Mouse (Mus musculus) kidney, embryonic 15.5 days (tissue): ENCODE measurements around the gene Lrrc8c. TPM values are rescaled to one million over a fixed set of nuclear protein-coding genes. Genes with fewer than 3 reads are reported as not detected.

Experiments
- ATAC-seq: fragments of 200-750 bp; cut with Nextera tagmentation; replicated peaks from 2 replicates; pipeline ENCODE4 v1.8.0; 2017; ENCODE audit warnings: moderate TSS enrichment; ENCODE audit not compliant: low FRiP score
- H3K27ac ChIP-seq: fragments of 300-500 bp; sonication (generic); 2 replicates; pipeline ENCODE4 v1.5.1; 2015; ENCODE audit warnings: mild to moderate bottlenecking, inconsistent platforms
- H3K27me3 ChIP-seq: fragments of 300-500 bp; sonication (generic); 2 replicates; pipeline ENCODE4 v1.6.1; 2015; ENCODE audit warnings: inconsistent platforms
- H3K36me3 ChIP-seq: fragments of 300-500 bp; sonication (generic); 2 replicates; pipeline ENCODE4 v1.6.1; 2015; ENCODE audit warnings: inconsistent platforms
- H3K4me1 ChIP-seq: fragments of 300-500 bp; sonication (generic); 2 replicates; pipeline ENCODE4 v1.6.1; 2015; ENCODE audit warnings: inconsistent platforms
- H3K4me2 ChIP-seq: fragments of 300-500 bp; sonication (generic); 2 replicates; pipeline ENCODE4 v1.6.1; 2015; ENCODE audit warnings: moderate library complexity, mild to moderate bottlenecking, inconsistent platforms
- H3K4me3 ChIP-seq: fragments of 300-500 bp; sonication (generic); replicated peaks from 2 replicates; pipeline ENCODE4 v1.5.1; 2015; ENCODE audit warnings: mild to moderate bottlenecking, inconsistent platforms
- H3K9ac ChIP-seq: fragments of 300-500 bp; sonication (generic); 2 replicates; pipeline ENCODE4 v1.6.1; 2015; ENCODE audit warnings: mild to moderate bottlenecking, inconsistent platforms
- H3K9me3 ChIP-seq: fragments of 300-500 bp; sonication (generic); replicated peaks from 2 replicates; pipeline ENCODE4 v1.6.1; 2016; ENCODE audit warnings: inconsistent platforms
- WGBS: fragments of 180-500 bp; shearing (Covaris S2); methylation state at CpG from one replicate; pipeline ENCODE4 v1.1.7; 2015; ENCODE audit warnings: mixed read lengths; 5-methylcytosine and 5-hydroxymethylcytosine counted together
- polyA plus RNA-seq: library from polyadenylated mRNA; unstranded; fragments of >200 nt; fragmentation: Nextera tagmentation; extraction: Ambion mirVana; gene quantifications from 2 replicates; pipeline ENCODE4 v1.2.1, GENCODE M21; 2015

Gene Lrrc8c
- polyA plus RNA-seq = 17.0 and 18.4 TPM in 2 replicates

DNA sequence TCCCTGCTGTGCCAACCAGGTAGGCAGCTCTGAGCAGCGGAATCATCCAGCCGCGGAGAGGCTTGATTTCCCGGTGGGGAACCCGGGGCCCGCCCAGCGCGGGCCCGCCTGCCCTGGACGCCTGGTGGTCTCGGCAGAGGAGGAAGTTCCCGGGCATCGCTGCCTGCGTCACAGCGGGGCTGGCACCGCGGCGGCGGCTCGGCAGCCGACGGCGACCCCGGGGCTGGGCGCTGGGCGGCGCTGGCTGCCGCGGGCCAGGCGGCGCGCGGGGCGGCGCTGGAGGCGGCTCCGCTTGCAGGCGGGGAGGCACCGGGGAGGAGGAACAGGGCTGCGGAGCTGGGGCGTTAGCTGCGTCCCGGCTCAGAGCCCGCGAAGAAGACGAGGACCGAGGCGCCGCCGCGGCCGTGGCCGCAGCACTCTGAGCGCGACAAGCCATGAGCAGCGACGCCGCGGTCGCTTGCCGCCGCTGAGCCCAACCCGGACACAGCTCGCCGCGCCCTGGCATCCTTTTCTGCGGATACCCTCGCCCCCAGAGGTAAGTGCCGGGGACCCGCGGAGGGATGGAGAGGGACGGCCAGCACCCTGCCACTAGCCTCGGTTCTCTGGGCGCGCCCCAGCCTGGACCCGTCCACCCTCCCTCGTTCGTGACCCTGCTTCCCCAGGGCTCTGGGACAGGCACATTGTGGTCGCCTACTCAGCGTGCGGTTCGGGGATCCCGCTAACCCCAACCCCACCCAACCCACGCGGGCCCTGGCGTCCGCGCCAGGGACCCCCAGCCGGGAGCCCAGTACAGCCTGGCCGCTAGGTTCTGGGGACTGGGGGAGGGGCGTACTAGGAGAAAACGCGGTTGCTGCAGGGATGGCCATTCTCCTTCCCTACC lies at the start of gene Lrrc8c:
Gene Lrrc8c (plus strand): TSS at position 293 of the 880 bp plus-strand sequence.
- Histone ChIP-seq H3K27ac (peak within 1 kb of the TSS; percentile 80), H3K4me1 (peaks cover 27% of the 10 kb centered on the region), H3K36me3 (no peaks in the 10 kb centered on the region), H3K9ac (peak within 1 kb of the TSS; percentile 68), H3K27me3 (peaks cover 11% of the 10 kb centered on the region; the same call in 1 of the 2 replicates), H3K4me3 (peak within 1 kb of the TSS; percentile 69), H3K9me3 (no peaks in the 10 kb centered on the region), H3K4me2 (peak within 1 kb of the TSS; percentile 94)
- WGBS = under 1% methylated on average over 82 of the region's 93 CpGs
- ATAC-seq = peak; percentile 96

DNA sequence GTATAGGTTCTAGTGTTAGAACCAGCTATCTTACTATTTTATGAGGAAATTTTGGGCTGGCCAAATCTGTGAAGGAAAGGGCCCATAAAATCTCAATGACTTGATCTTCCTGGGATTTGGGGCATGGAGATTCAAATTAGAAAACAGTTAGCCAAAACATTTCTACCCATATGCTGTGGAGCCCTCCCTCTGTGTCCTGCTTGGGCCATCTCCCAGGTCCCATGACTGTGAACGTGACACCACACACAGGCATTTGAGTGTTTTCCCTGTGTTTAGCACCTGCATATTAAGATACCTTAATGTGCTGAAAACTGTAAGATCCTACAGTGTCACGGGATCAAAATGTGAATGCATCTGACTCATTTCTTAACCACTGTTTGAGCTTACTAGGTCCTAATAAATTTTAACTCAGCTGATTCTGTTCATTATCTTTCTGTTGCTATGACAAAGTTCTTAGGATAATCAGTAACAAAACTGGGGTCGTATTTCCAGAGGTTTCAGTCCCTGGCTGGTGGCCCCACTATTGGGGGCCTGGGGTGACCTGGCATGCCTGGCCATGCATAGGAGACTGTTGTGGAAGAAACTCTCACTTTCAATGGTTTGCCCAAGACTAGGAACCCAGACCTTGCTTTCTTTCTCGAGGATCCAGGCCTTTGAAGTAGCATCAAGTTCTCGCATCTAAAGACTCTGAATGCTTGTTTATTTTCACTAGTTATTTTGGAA lies 46.0 kb upstream of the Lrrc8c start:
- Histone ChIP-seq H3K27me3 (no peaks in the 10 kb centered on the region), H3K4me3 (no peak overlapping the region), H3K27ac (no peak overlapping the region), H3K4me2 (no peak overlapping the region), H3K9ac (no peak overlapping the region), H3K36me3 (no peaks in the 10 kb centered on the region), H3K4me1 (peaks cover 16% of the 10 kb centered on the region), H3K9me3 (no peaks in the 10 kb centered on the region)
- ATAC-seq = no peak
- 51% methylated on average over 5 of the region's 5 CpGs for WGBS

DNA sequence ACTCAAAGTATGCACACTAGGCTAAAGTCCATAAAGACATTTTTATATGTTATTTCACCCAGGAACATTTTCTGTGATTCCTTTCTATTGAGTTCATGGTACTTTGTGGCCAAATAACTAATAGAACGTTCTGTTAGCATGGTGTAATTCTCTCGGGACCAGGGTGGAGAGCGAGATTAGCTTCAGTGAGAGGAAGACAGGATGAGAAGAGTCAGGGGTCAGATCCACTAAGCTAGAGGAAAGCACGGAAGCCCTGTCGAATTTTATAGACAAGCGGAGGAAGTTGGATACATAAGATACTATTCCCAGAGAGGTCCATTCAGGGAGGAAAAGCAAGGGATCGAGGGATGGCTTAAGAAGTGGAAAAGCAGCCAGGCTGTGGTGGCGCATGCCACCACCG lies 41.7 kb upstream of the Lrrc8c start:
- Histone ChIP-seq H3K4me2 (no peak overlapping the region), H3K4me3 (no peak overlapping the region), H3K27me3 (no peaks in the 10 kb centered on the region), H3K36me3 (peaks cover 25% of the 10 kb centered on the region), H3K9ac (no peak overlapping the region), H3K9me3 (0 out of 2 replicates have a peak, but pooled peaks cover 3% of the 10 kb centered on the region), H3K27ac (no peak overlapping the region), H3K4me1 (peaks cover 13% of the 10 kb centered on the region)
- no peak for ATAC-seq
- WGBS = 74% methylated on average over 9 of the region's 9 CpGs

DNA sequence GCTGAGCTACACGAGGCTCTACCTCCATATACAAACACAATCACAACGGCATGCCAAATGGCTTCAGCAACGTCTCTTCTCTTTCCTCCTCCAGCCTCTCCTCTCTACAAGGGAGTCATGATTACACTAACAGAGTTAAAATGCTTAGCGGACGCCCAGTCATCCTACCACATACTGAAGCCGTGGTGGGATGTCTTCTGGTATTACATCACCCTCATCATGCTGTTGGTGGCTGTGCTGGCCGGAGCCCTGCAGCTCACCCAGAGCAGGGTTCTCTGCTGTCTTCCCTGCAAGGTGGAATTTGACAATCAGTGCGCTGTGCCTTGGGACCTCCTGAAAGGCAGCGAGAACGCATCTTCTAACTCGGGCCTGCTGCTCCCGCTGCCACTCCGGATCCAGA lies 39.5 kb upstream of the Lrrc8c start:
- no peak overlapping the region for H3K9ac ChIP-seq
- 0 out of 2 replicates have a peak, but pooled peaks cover 3% of the 10 kb centered on the region for H3K9me3 ChIP-seq
- no peak overlapping the region for H3K4me3 ChIP-seq
- no peak overlapping the region for H3K4me2 ChIP-seq
- WGBS = 85% methylated on average over 13 of the region's 13 CpGs
- H3K4me1 ChIP-seq = no peaks in the 10 kb centered on the region
- ATAC-seq = no peak; the same call in 1 of the 2 replicates
- H3K27me3 ChIP-seq = no peaks in the 10 kb centered on the region
- peaks cover 25% of the 10 kb centered on the region for H3K36me3 ChIP-seq
- no peak overlapping the region for H3K27ac ChIP-seq

DNA sequence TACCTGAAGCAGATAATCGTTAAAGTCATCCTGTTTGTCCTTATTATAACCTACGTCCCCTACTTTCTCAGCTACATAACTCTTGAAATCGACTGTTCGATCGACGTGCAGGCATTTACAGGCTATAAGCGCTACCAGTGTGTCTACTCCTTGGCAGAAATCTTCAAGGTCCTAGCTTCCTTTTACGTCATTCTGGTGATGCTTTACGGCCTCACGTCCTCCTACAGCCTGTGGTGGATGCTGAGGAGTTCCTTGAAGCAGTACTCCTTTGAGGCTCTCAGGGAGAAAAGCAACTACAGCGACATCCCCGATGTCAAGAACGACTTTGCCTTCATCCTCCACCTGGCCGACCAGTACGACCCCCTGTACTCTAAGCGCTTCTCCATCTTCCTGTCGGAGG lies 38.6 kb upstream of the Lrrc8c start:
- no peaks in the 10 kb centered on the region for H3K27me3 ChIP-seq
- ATAC-seq = no peak
- no peak overlapping the region for H3K9ac ChIP-seq
- no peak overlapping the region for H3K4me3 ChIP-seq
- WGBS = 91% methylated on average over 17 of the region's 17 CpGs
- 0 out of 2 replicates have a peak, but pooled peaks cover 3% of the 10 kb centered on the region for H3K9me3 ChIP-seq
- H3K4me2 ChIP-seq = no peak overlapping the region
- peaks cover 25% of the 10 kb centered on the region for H3K36me3 ChIP-seq
- no peaks in the 10 kb centered on the region for H3K4me1 ChIP-seq
- H3K27ac ChIP-seq = no peak overlapping the region

DNA sequence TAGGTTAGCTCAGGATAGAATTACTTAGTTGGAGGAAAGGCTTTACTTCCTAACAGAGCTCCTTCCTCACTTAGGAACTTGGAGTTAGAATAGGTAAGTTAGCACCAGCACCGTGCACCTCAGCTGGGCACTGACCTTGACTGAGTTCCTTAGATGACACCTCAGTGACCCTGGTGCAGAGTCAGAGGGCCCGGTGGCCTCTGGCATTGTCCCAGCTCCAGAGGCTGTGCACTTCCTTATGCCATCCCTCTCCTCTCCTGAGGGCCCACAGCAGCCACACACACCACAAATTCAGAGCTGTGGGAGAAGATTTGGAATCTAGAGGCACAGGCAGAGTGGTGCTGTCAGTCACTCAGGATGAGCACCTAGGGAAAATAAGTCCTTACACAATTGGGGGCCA lies 35.6 kb upstream of the Lrrc8c start:
- 0 out of 2 replicates have a peak, but pooled peaks cover 3% of the 10 kb centered on the region for H3K9me3 ChIP-seq
- WGBS = 82% methylated on average over 2 of the region's 2 CpGs
- no peak overlapping the region for H3K27ac ChIP-seq
- peaks cover 25% of the 10 kb centered on the region for H3K36me3 ChIP-seq
- no peaks in the 10 kb centered on the region for H3K27me3 ChIP-seq
- H3K9ac ChIP-seq = no peak overlapping the region
- no peak overlapping the region for H3K4me3 ChIP-seq
- no peak overlapping the region for H3K4me2 ChIP-seq
- H3K4me1 ChIP-seq = no peaks in the 10 kb centered on the region
- ATAC-seq = no peak

DNA sequence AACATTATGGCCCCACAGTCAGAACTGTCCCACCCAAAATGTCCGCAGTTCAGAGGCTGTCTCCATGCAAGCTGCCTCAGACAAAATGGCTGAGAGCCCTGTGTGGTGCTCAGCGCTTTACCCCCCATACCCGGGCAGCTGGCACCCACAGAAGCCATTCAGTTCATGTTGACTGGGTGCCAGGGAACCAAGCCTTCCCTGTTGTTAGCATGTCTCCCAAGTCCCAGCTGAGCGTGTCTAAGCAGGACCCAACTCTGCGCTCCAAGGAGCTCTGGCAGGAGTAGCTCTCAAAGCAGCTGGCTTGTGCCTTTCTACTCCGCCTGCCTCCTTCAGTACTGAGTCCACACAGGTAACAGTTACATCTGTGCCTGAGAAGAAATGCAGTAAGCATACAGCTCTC lies 34.9 kb upstream of the Lrrc8c start:
- Histone ChIP-seq H3K27ac (no peak overlapping the region), H3K4me3 (no peak overlapping the region), H3K4me2 (no peak overlapping the region), H3K36me3 (peaks cover 25% of the 10 kb centered on the region), H3K9ac (no peak overlapping the region), H3K9me3 (0 out of 2 replicates have a peak, but pooled peaks cover 3% of the 10 kb centered on the region), H3K4me1 (no peaks in the 10 kb centered on the region), H3K27me3 (no peaks in the 10 kb centered on the region)
- ATAC-seq = no peak
- 92% methylated on average over 6 of the region's 6 CpGs for WGBS

DNA sequence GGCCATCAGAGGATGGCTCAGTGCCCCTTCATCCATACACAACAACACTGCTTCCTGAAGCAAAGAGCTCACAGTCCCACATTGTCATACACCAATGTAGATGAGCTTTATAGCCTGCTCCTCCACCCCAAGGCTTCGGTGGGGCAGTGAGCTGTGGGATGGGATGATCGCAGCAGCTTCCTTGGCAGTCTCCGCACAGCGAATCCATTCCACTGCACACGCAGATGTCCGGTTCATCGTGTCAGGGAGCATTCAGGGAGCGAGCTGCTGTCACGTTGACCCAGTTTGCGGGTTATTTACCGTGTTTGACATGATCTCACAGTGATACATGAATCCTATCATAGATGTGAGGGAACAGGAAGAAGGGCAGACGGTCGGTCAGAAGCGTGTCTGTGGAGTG lies 34.3 kb upstream of the Lrrc8c start:
- ATAC-seq = no peak
- WGBS = 93% methylated on average over 14 of the region's 14 CpGs

DNA sequence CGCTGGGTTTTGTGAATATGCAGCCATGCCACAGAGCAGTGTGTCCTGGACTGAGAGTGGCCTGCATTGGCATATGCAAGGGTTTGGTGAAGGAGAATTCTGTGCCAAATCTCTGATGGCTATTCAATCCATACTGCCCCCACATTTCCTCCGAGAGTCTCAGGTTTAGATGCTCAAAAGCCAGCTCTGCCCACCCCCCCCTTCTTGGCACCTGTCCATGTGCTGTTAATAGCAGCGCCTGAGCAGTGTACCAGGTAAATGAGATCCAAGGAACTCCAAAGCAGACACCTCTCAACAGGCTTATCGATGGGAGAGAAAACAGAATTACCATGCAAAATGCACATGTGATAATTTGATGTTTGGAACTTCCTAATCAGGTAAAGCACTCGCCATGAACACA lies 29.0 kb upstream of the Lrrc8c start:
- no peak for ATAC-seq
- H3K4me1 ChIP-seq = peaks cover 10% of the 10 kb centered on the region
- no peak overlapping the region for H3K27ac ChIP-seq
- H3K9me3 ChIP-seq = no peaks in the 10 kb centered on the region
- H3K36me3 ChIP-seq = no peaks in the 10 kb centered on the region
- H3K4me3 ChIP-seq = no peak overlapping the region
- WGBS = 89% methylated on average over 5 of the region's 5 CpGs
- no peak overlapping the region for H3K9ac ChIP-seq
- no peak overlapping the region for H3K4me2 ChIP-seq
- H3K27me3 ChIP-seq = no peaks in the 10 kb centered on the region

More for the DNA sequence above, 34.3 kb upstream of the Lrrc8c start:
- no peak overlapping the region for H3K9ac ChIP-seq
- no peaks in the 10 kb centered on the region for H3K27me3 ChIP-seq
- no peaks in the 10 kb centered on the region for H3K4me1 ChIP-seq
- H3K9me3 ChIP-seq = 0 out of 2 replicates have a peak, but pooled peaks cover 3% of the 10 kb centered on the region
- no peak overlapping the region for H3K27ac ChIP-seq
- H3K4me2 ChIP-seq = no peak overlapping the region
- H3K4me3 ChIP-seq = no peak overlapping the region
- peaks cover 21% of the 10 kb centered on the region for H3K36me3 ChIP-seq

DNA sequence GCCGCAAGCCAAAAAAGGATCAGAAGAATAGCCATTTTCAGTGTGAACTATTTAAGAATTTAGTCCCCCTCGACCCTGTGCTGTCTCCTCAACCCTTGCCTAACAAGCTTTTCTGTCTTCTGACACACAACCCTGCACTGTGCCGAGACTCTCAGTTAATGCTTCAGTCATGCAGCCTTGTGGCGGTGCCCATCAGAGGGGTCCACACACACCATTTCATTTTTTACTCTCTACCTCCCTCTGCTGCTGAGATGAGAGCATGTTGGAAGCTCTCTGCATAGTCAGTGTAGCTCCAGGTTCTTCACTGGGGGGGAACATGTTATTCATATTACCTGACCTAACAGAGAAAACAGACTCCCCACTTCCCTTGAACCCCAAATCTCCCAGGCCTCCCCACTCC lies 27.8 kb upstream of the Lrrc8c start:
- H3K4me2 ChIP-seq = no peak overlapping the region
- no peaks in the 10 kb centered on the region for H3K36me3 ChIP-seq
- H3K4me1 ChIP-seq = peaks cover 16% of the 10 kb centered on the region
- H3K9ac ChIP-seq = no peak overlapping the region
- no peak overlapping the region for H3K4me3 ChIP-seq
- no peak overlapping the region for H3K27ac ChIP-seq
- H3K9me3 ChIP-seq = no peaks in the 10 kb centered on the region
- 53% methylated on average over 4 of the region's 4 CpGs for WGBS
- ATAC-seq = peak; percentile 57
- H3K27me3 ChIP-seq = 0 out of 2 replicates have a peak, but pooled peaks cover 6% of the 10 kb centered on the region

DNA sequence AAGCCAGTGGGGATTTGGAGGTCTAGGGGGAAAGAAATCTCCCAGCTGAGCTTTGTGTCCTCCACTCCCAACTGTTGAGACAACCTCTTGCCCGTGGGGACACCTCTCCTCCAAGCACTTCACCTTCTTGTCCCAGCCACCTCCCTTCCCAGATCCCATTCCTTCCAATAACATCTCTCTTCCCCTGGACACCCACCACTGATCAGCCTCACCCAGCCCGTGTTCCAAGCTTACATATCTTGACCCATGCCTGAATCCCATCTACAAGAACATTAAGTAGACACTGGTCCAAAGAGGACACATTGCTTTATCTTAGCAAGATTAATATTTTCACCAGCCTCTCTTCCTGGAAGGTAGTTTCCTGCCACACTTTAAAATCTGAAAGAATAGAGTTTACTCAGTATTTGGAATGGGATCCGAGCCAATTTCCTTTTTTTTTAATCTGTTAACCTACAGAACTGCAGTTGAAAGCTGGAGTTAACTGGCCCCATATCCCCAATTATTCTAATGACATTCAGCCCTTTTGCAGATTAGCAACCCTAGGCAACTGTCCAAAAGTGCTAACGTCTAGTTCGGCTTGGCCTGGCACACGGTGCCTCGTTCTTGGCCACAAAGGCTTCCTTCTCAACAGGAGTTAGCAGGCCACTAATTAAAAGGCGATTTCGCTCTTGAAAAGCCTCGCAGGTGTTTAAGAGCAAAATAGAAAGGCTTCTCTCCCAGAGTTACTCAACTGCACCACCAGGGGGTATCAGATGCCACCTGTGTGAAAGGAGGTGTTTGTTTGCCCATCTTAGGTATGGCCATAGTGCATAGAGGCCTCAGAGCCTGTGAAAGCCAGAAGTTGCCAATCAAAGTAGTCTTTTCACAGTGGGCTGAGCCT lies 26.6 kb upstream of the Lrrc8c start:
- Histone ChIP-seq H3K9ac (no peak overlapping the region), H3K9me3 (no peaks in the 10 kb centered on the region), H3K27me3 (0 out of 2 replicates have a peak, but pooled peaks cover 6% of the 10 kb centered on the region), H3K27ac (no peak overlapping the region), H3K4me3 (no peak overlapping the region), H3K36me3 (no peaks in the 10 kb centered on the region), H3K4me2 (no peak overlapping the region), H3K4me1 (peaks cover 16% of the 10 kb centered on the region)
- ATAC-seq = no peak
- WGBS = 44% methylated on average over 10 of the region's 10 CpGs
